Mouse (Mus musculus) neural tube, embryonic 11.5 days (tissue): ENCODE results near the gene Plekhg5. TPM values are rescaled to one million over a fixed set of nuclear protein-coding genes. Genes with fewer than 3 reads are reported as not detected.

ENCODE experiments used
- ATAC-seq: fragments of 200-750 bp; cut with Nextera tagmentation; 2 replicates; pipeline ENCODE4 v1.8.0; 2017; ENCODE audit warnings: moderate number of reproducible peaks, mild to moderate bottlenecking, moderate TSS enrichment, moderate library complexity; ENCODE audit not compliant: insufficient read depth, low FRiP score, low TSS enrichment
- DNase-seq: peaks from one replicate; pipeline ENCODE4 v3.0.0-alpha.2; 2015; ENCODE audit warnings: low spot score
- H3K27ac ChIP-seq: fragments of 300-500 bp; sonication (generic); 2 replicates; pipeline ENCODE4 v1.5.1; 2014; ENCODE audit warnings: low read depth, mild to moderate bottlenecking, low read length
- H3K27me3 ChIP-seq: fragments of 300-500 bp; sonication (generic); 2 replicates; pipeline ENCODE4 v1.6.1; 2014; ENCODE audit warnings: mild to moderate bottlenecking, low read length, mixed read lengths; ENCODE audit not compliant: control insufficient read depth, insufficient read depth
- H3K36me3 ChIP-seq: fragments of 300-500 bp; sonication (generic); 2 replicates; pipeline ENCODE4 v1.6.1; 2014; ENCODE audit warnings: mild to moderate bottlenecking, low read length, moderate library complexity, mixed read lengths; ENCODE audit not compliant: control insufficient read depth, insufficient read depth
- H3K4me1 ChIP-seq: fragments of 300-500 bp; sonication (generic); 2 replicates; pipeline ENCODE4 v1.6.1; 2014; ENCODE audit warnings: low read length, mixed read lengths; ENCODE audit not compliant: control insufficient read depth, insufficient read depth
- H3K4me2 ChIP-seq: fragments of 300-500 bp; sonication (generic); 2 replicates; pipeline ENCODE4 v1.6.1; 2014; ENCODE audit warnings: low read depth, mild to moderate bottlenecking, moderate library complexity
- H3K4me3 ChIP-seq: fragments of 300-500 bp; sonication (generic); 2 replicates; pipeline ENCODE4 v1.5.1; 2014; ENCODE audit warnings: low read depth, low read length
- H3K9ac ChIP-seq: fragments of 300-500 bp; sonication (generic); 2 replicates; pipeline ENCODE4 v1.6.1; 2014; ENCODE audit warnings: mild to moderate bottlenecking, low read length
- H3K9me3 ChIP-seq: fragments of 300-500 bp; sonication (generic); 2 replicates; pipeline ENCODE4 v1.6.1; 2016; ENCODE audit warnings: low read length; ENCODE audit not compliant: control insufficient read depth
- WGBS: fragments of 180-500 bp; shearing (Covaris S2); extraction: QIAGEN DNeasy Blood & Tissue Kit; methylation state at CpG from one replicate; pipeline ENCODE4 v1.1.7; 2014; 5-methylcytosine and 5-hydroxymethylcytosine counted together
- polyA plus RNA-seq: library from polyadenylated mRNA; unstranded; fragments of >200 nt; fragmentation: Nextera tagmentation; extraction: Ambion mirVana; gene quantifications from 2 replicates; pipeline ENCODE4 v1.2.1, GENCODE M21; 2014

Plekhg5 gene
- polyA plus RNA-seq, 1 experiment from 2014 or later, result 7.2 TPM

- DNase-seq (no peak), ATAC-seq (no peak)
- no peaks in the 10 kb centered on the region for H3K9me3 ChIP-seq
- no peak overlapping the region for H3K9ac ChIP-seq
- no peak overlapping the region for H3K4me2 ChIP-seq
- H3K4me3 ChIP-seq, result no peak overlapping the region
- 81% methylated on average over 9 of the region's 9 CpGs for WGBS
- H3K4me1 ChIP-seq, result peaks cover 4% of the 10 kb centered on the region; the same call in 1 of the 2 replicates
- no peaks in the 10 kb centered on the region for H3K27me3 ChIP-seq
- no peak overlapping the region for H3K27ac ChIP-seq
- no peaks in the 10 kb centered on the region for H3K36me3 ChIP-seq
Measured at GRCm38 (mm10) chr4:152077191-152077590, 4.9 kb downstream of the Plekhg5 start.

- Histone ChIP-seq H3K36me3 (no peaks in the 10 kb centered on the region), H3K27me3 (no peaks in the 10 kb centered on the region), H3K4me1 (no peaks in the 10 kb centered on the region), H3K4me2 (no peak overlapping the region), H3K27ac (no peak overlapping the region), H3K4me3 (no peak overlapping the region), H3K9me3 (no peaks in the 10 kb centered on the region), H3K9ac (no peak overlapping the region)
- ATAC-seq (no peak), DNase-seq (no peak)
- 92% methylated on average over 10 of the region's 10 CpGs for WGBS
Measured at GRCm38 (mm10) chr4:152078105-152078530, 5.8 kb downstream of the Plekhg5 start.

- no peaks in the 10 kb centered on the region for H3K4me1 ChIP-seq
- ATAC-seq (no peak), DNase-seq (no peak)
- no peak overlapping the region for H3K27ac ChIP-seq
- WGBS, result 88% methylated on average over 3 of the region's 3 CpGs
- H3K9ac ChIP-seq, result no peak overlapping the region
- H3K27me3 ChIP-seq, result no peaks in the 10 kb centered on the region
- H3K9me3 ChIP-seq, result no peaks in the 10 kb centered on the region
- no peak overlapping the region for H3K4me2 ChIP-seq
- no peaks in the 10 kb centered on the region for H3K36me3 ChIP-seq
- no peak overlapping the region for H3K4me3 ChIP-seq
Measured at GRCm38 (mm10) chr4:152079261-152079660, 7.0 kb downstream of the Plekhg5 start.

GRCm38 (mm10) chr4:152079931-152080330, 7.6 kb downstream of the Plekhg5 start:
- Histone ChIP-seq H3K4me1 (no peaks in the 10 kb centered on the region), H3K36me3 (no peaks in the 10 kb centered on the region), H3K27ac (no peak overlapping the region), H3K4me3 (no peak overlapping the region), H3K27me3 (no peaks in the 10 kb centered on the region), H3K9ac (no peak overlapping the region), H3K9me3 (no peaks in the 10 kb centered on the region), H3K4me2 (no peak overlapping the region)
- 80% methylated on average over 7 of the region's 7 CpGs for WGBS
- ATAC-seq (no peak), DNase-seq (no peak)

GRCm38 (mm10) chr4:152083611-152084220, 11.4 kb downstream of the Plekhg5 start:
- Histone ChIP-seq H3K4me2 (no peak overlapping the region), H3K27me3 (no peaks in the 10 kb centered on the region), H3K4me3 (no peak overlapping the region), H3K9me3 (no peaks in the 10 kb centered on the region), H3K36me3 (no peaks in the 10 kb centered on the region), H3K4me1 (peaks cover 14% of the 10 kb centered on the region), H3K27ac (no peak overlapping the region), H3K9ac (no peak overlapping the region)
- ATAC-seq (no peak), DNase-seq (no peak)
- WGBS, result 78% methylated on average over 7 of the region's 7 CpGs

- H3K4me3 ChIP-seq, result no peak overlapping the region
- H3K4me1 ChIP-seq, result peaks cover 14% of the 10 kb centered on the region
- H3K9ac ChIP-seq, result no peak overlapping the region
- H3K9me3 ChIP-seq, result no peaks in the 10 kb centered on the region
- no peak overlapping the region for H3K27ac ChIP-seq
- H3K27me3 ChIP-seq, result no peaks in the 10 kb centered on the region
- H3K4me2 ChIP-seq, result no peak overlapping the region
- H3K36me3 ChIP-seq, result no peaks in the 10 kb centered on the region
- DNase-seq (no peak), ATAC-seq (no peak)
- WGBS, result 85% methylated on average over 7 of the region's 7 CpGs
Measured at GRCm38 (mm10) chr4:152084616-152085015, 12.3 kb downstream of the Plekhg5 start.

GRCm38 (mm10) chr4:152086505-152087210, 14.4 kb downstream of the Plekhg5 start:
- H3K4me3 ChIP-seq, result peak overlapping the region; percentile 71
- peak; percentile 57 for DNase-seq
- no peaks in the 10 kb centered on the region for H3K36me3 ChIP-seq
- H3K27me3 ChIP-seq, result no peaks in the 10 kb centered on the region
- WGBS, result under 1% methylated on average over 54 of the region's 92 CpGs
- peak overlapping the region; percentile 84 for H3K9ac ChIP-seq
- no peak overlapping the region for H3K27ac ChIP-seq
- peak overlapping the region; percentile 89 for H3K4me2 ChIP-seq
- peaks cover 14% of the 10 kb centered on the region for H3K4me1 ChIP-seq
- no peaks in the 10 kb centered on the region for H3K9me3 ChIP-seq
- peak; percentile 79 for ATAC-seq

GRCm38 (mm10) chr4:152087211-152088081, 15.1 kb downstream of the Plekhg5 start:
- no peaks in the 10 kb centered on the region for H3K27me3 ChIP-seq
- H3K4me2 ChIP-seq, result peak overlapping the region; percentile 89
- 6% methylated on average over 12 of the region's 12 CpGs for WGBS
- no peaks in the 10 kb centered on the region for H3K9me3 ChIP-seq
- DNase-seq, result no peak
- peak overlapping the region; percentile 71 for H3K4me3 ChIP-seq
- no peaks in the 10 kb centered on the region for H3K36me3 ChIP-seq
- no peak; the same call in 1 of the 2 replicates for ATAC-seq
- H3K9ac ChIP-seq, result peak overlapping the region; percentile 84
- H3K27ac ChIP-seq, result no peak overlapping the region
- peaks cover 14% of the 10 kb centered on the region for H3K4me1 ChIP-seq
